Mouse (Mus musculus) limb, embryonic 14.5 days (tissue): ENCODE results near the gene Zfp410. TPM values are rescaled to one million over a fixed set of nuclear protein-coding genes. Genes with fewer than 3 reads are reported as not detected.

ENCODE experiments used
- ATAC-seq: fragments of 200-750 bp; cut with Nextera tagmentation; 2 replicates; pipeline ENCODE4 v1.8.0; 2017; ENCODE audit warnings: low read depth, moderate number of reproducible peaks, moderate TSS enrichment; ENCODE audit not compliant: low FRiP score
- DNase-seq: peaks from one replicate; pipeline ENCODE4 v3.0.0-alpha.2; 2015; ENCODE audit warnings: low spot score
- H3K27ac ChIP-seq: fragments of 300-500 bp; sonication (generic); replicated peaks from 2 replicates; pipeline ENCODE4 v1.5.1; 2014; ENCODE audit warnings: low read depth, mild to moderate bottlenecking, low read length, moderate library complexity, mixed read lengths
- H3K27me3 ChIP-seq: fragments of 300-500 bp; sonication (generic); 2 replicates; pipeline ENCODE4 v1.6.1; 2014; ENCODE audit warnings: low read length, mixed read lengths; ENCODE audit not compliant: control insufficient read depth, insufficient read depth
- H3K36me3 ChIP-seq: fragments of 300-500 bp; sonication (generic); 2 replicates; pipeline ENCODE4 v1.6.1; 2014; ENCODE audit warnings: mild to moderate bottlenecking, low read length, moderate library complexity, mixed read lengths; ENCODE audit not compliant: control insufficient read depth, insufficient read depth
- H3K4me1 ChIP-seq: fragments of 300-500 bp; sonication (generic); 2 replicates; pipeline ENCODE4 v1.6.1; 2014; ENCODE audit warnings: antibody characterized with exemption, low read length, mixed read lengths; ENCODE audit not compliant: control insufficient read depth, insufficient read depth
- H3K4me2 ChIP-seq: fragments of 300-500 bp; sonication (generic); replicated peaks from 2 replicates; pipeline ENCODE4 v1.6.1; 2014; ENCODE audit warnings: low read depth, mild to moderate bottlenecking, low read length, moderate library complexity; ENCODE audit not compliant: severe bottlenecking
- H3K4me3 ChIP-seq: fragments of 300-500 bp; sonication (generic); replicated peaks from 2 replicates; pipeline ENCODE4 v1.5.1; 2014; ENCODE audit warnings: low read length
- H3K9ac ChIP-seq: fragments of 300-500 bp; sonication (generic); 2 replicates; pipeline ENCODE4 v1.6.1; 2014; ENCODE audit warnings: mild to moderate bottlenecking, low read depth, low read length, moderate library complexity; ENCODE audit not compliant: severe bottlenecking
- H3K9me3 ChIP-seq: fragments of 300-500 bp; sonication (generic); 2 replicates; pipeline ENCODE4 v1.6.1; 2016; ENCODE audit warnings: low read length; ENCODE audit not compliant: control insufficient read depth
- POLR2A ChIP-seq: fragments of 200-500 bp; IDR thresholded peaks from 2 replicates; pipeline ENCODE4 v1.8.0; 2012; ENCODE audit warnings: inconsistent platforms, mild to moderate bottlenecking, moderate library complexity, borderline replicate concordance; ENCODE audit not compliant: insufficient read depth, insufficient read length; ENCODE audit errors: extremely low read depth
- WGBS: fragments of 180-500 bp; shearing (Covaris S2); extraction: QIAGEN DNeasy Blood & Tissue Kit; methylation state at CpG from one replicate; pipeline ENCODE4 v1.1.7; 2014; 5-methylcytosine and 5-hydroxymethylcytosine counted together
- polyA plus RNA-seq, 2 experiments: library from polyadenylated mRNA; depleted of rRNA in 1 of 2; stranded (reverse) in 1 of 2; unstranded in 1 of 2; fragments of >200 nt; fragmentation: Nextera tagmentation in 1 of 2; extraction: Ambion mirVana in 1 of 2; gene quantifications; 2 replicates each; pipeline versions ENCODE4 v1.2.1 to v1.2.3; 2012 to 2014

The Zfp410 gene
- polyA plus RNA-seq, 2 experiments, result 67.3 to 81.7 TPM

GRCm38 (mm10) chr12:84388097-84388496 lies 71.4 kb downstream of the Zfp410 start:
- H3K9me3 ChIP-seq, result no peaks in the 10 kb centered on the region
- H3K4me3 ChIP-seq, result no peak overlapping the region
- ATAC-seq (no peak), DNase-seq (no peak)
- H3K27me3 ChIP-seq, result no peaks in the 10 kb centered on the region
- no peak overlapping the region for H3K27ac ChIP-seq
- H3K36me3 ChIP-seq, result no peaks in the 10 kb centered on the region
- no peaks in the 10 kb centered on the region for H3K4me1 ChIP-seq
- 89% methylated on average over 8 of the region's 8 CpGs for WGBS
- no peak overlapping the region for H3K9ac ChIP-seq
- TF ChIP-seq POLR2A, result no peak
- no peak overlapping the region for H3K4me2 ChIP-seq

GRCm38 (mm10) chr12:84388774-84389400 lies 72.2 kb downstream of the Zfp410 start:
- Histone ChIP-seq H3K27me3 (no peaks in the 10 kb centered on the region), H3K4me1 (no peaks in the 10 kb centered on the region), H3K36me3 (no peaks in the 10 kb centered on the region), H3K27ac (no peak overlapping the region), H3K4me2 (no peak overlapping the region), H3K9me3 (no peaks in the 10 kb centered on the region), H3K4me3 (no peak overlapping the region), H3K9ac (no peak overlapping the region)
- WGBS, result 70% methylated on average over 14 of the region's 14 CpGs
- TF ChIP-seq POLR2A, result no peak
- no peak for ATAC-seq
- DNase-seq, result no peak

GRCm38 (mm10) chr12:84390336-84390735 lies 73.7 kb downstream of the Zfp410 start:
- Histone ChIP-seq H3K9ac (no peak overlapping the region), H3K36me3 (no peaks in the 10 kb centered on the region), H3K4me3 (no peak overlapping the region), H3K4me1 (no peaks in the 10 kb centered on the region), H3K9me3 (no peaks in the 10 kb centered on the region), H3K27ac (no peak overlapping the region), H3K4me2 (no peak overlapping the region), H3K27me3 (no peaks in the 10 kb centered on the region)
- TF ChIP-seq POLR2A, result no peak
- ATAC-seq, result no peak
- WGBS, result 63% methylated on average over 6 of the region's 6 CpGs
- no peak for DNase-seq

- no peak overlapping the region for H3K27ac ChIP-seq
- no peak for TF ChIP-seq POLR2A
- no peaks in the 10 kb centered on the region for H3K4me1 ChIP-seq
- no peak overlapping the region for H3K9ac ChIP-seq
- H3K27me3 ChIP-seq, result no peaks in the 10 kb centered on the region
- H3K4me2 ChIP-seq, result no peak overlapping the region
- H3K36me3 ChIP-seq, result no peaks in the 10 kb centered on the region
- no peaks in the 10 kb centered on the region for H3K9me3 ChIP-seq
- DNase-seq (no peak), ATAC-seq (no peak)
- H3K4me3 ChIP-seq, result no peak overlapping the region
- WGBS, result 96% methylated on average over 4 of the region's 4 CpGs
These were observed 76.0 kb downstream of the Zfp410 start for GRCm38 (mm10) chr12:84392681-84393080.

Other genes starting within 250 kb of the Zfp410 start
- 0.10 and 0.13 TPM in 2 replicates for gene Acot5, start 247.5 kb upstream of the Zfp410 start, polyA plus RNA-seq (2012; rRNA removed)
- gene Acot5, start 247.5 kb upstream of the Zfp410 start, polyA plus RNA-seq (2014; fragmentation: Nextera tagmentation; extraction: Ambion mirVana), result not detected in 2 replicates
- gene Acot6, start 216.2 kb upstream of the Zfp410 start, polyA plus RNA-seq (2012; rRNA removed), result 4.0 and 4.4 TPM in 2 replicates
- gene Acot6, start 216.2 kb upstream of the Zfp410 start, polyA plus RNA-seq (2014; fragmentation: Nextera tagmentation; extraction: Ambion mirVana), result 1.4 and 2.2 TPM in 2 replicates
- 15.1 and 17.0 TPM in 2 replicates for gene Dnal1, start 202.5 kb upstream of the Zfp410 start, polyA plus RNA-seq (2012; rRNA removed)
- 5.9 and 6.4 TPM in 2 replicates for gene Dnal1, start 202.5 kb upstream of the Zfp410 start, polyA plus RNA-seq (2014; fragmentation: Nextera tagmentation; extraction: Ambion mirVana)
- gene Pnma1, start 168.4 kb upstream of the Zfp410 start, polyA plus RNA-seq (2012; rRNA removed), result 0.24 and 0.39 TPM in 2 replicates
- 0.55 and 0.83 TPM in 2 replicates for gene Pnma1, start 168.4 kb upstream of the Zfp410 start, polyA plus RNA-seq (2014; fragmentation: Nextera tagmentation; extraction: Ambion mirVana)
- gene Elmsan1, start 98.0 kb upstream of the Zfp410 start, polyA plus RNA-seq (2012; rRNA removed), result 14.4 and 18.1 TPM in 2 replicates
- gene Elmsan1, start 98.0 kb upstream of the Zfp410 start, polyA plus RNA-seq (2014; fragmentation: Nextera tagmentation; extraction: Ambion mirVana), result 10.5 and 11.8 TPM in 2 replicates
- 8.5 and 11.0 TPM in 2 replicates for gene Ptgr2, start 31.6 kb upstream of the Zfp410 start, polyA plus RNA-seq (2012; rRNA removed)
- gene Ptgr2, start 31.6 kb upstream of the Zfp410 start, polyA plus RNA-seq (2014; fragmentation: Nextera tagmentation; extraction: Ambion mirVana), result 13.8 and 15.2 TPM in 2 replicates
- gene Coq6, start 44.8 kb downstream of the Zfp410 start, polyA plus RNA-seq (2012; rRNA removed), result 49.2 and 63.5 TPM in 2 replicates
- gene Coq6, start 44.8 kb downstream of the Zfp410 start, polyA plus RNA-seq (2014; fragmentation: Nextera tagmentation; extraction: Ambion mirVana), result 42.4 and 44.8 TPM in 2 replicates
- gene Fam161b, start 45.0 kb downstream of the Zfp410 start, polyA plus RNA-seq (2012; rRNA removed), result 3.4 and 4.7 TPM in 2 replicates
- gene Fam161b, start 45.0 kb downstream of the Zfp410 start, polyA plus RNA-seq (2014; fragmentation: Nextera tagmentation; extraction: Ambion mirVana), result 2.1 and 2.8 TPM in 2 replicates
- 7.7 and 8.0 TPM in 2 replicates for gene Entpd5, start 92.2 kb downstream of the Zfp410 start, polyA plus RNA-seq (2012; rRNA removed)
- 12.2 and 12.7 TPM in 2 replicates for gene Entpd5, start 92.2 kb downstream of the Zfp410 start, polyA plus RNA-seq (2014; fragmentation: Nextera tagmentation; extraction: Ambion mirVana)
- 0.55 and 1.3 TPM in 2 replicates for gene Bbof1, start 92.2 kb downstream of the Zfp410 start, polyA plus RNA-seq (2012; rRNA removed)
- gene Bbof1, start 92.2 kb downstream of the Zfp410 start, polyA plus RNA-seq (2014; fragmentation: Nextera tagmentation; extraction: Ambion mirVana), result 0.95 and 1.1 TPM in 2 replicates
- 10.4 and 18.1 TPM in 2 replicates for gene Rnf113a2, start 100.3 kb downstream of the Zfp410 start, polyA plus RNA-seq (2012; rRNA removed)
- gene Rnf113a2, start 100.3 kb downstream of the Zfp410 start, polyA plus RNA-seq (2014; fragmentation: Nextera tagmentation; extraction: Ambion mirVana), result 21.6 and 24.5 TPM in 2 replicates
- 18.9 and 19.0 TPM in 2 replicates for gene Aldh6a1, start 134.2 kb downstream of the Zfp410 start, polyA plus RNA-seq (2012; rRNA removed)
- gene Aldh6a1, start 134.2 kb downstream of the Zfp410 start, polyA plus RNA-seq (2014; fragmentation: Nextera tagmentation; extraction: Ambion mirVana), result 37.9 and 41.2 TPM in 2 replicates
- gene Lin52, start 134.6 kb downstream of the Zfp410 start, polyA plus RNA-seq (2012; rRNA removed), result 17.3 and 26.9 TPM in 2 replicates
- 17.9 and 24.2 TPM in 2 replicates for gene Lin52, start 134.6 kb downstream of the Zfp410 start, polyA plus RNA-seq (2014; fragmentation: Nextera tagmentation; extraction: Ambion mirVana)